Mouse (Mus musculus): Measurements from ENCODE around the gene Edar.

Gene Edar

GRCm38 (mm10) chr10:58601946-58602345 lies 73.5 kb downstream of the Edar start:
- DNase-seq (ENCODE audit: low spot score in 2 of 2), result no peak

GRCm38 (mm10) chr10:58601431-58601901 lies 74.0 kb downstream of the Edar start:
- no peak for DNase-seq (ENCODE audit: low spot score in 2 of 2)

GRCm38 (mm10) chr10:58600983-58601382 lies 74.5 kb downstream of the Edar start:
- DNase-seq (ENCODE audit: low spot score in 2 of 2), result no peak

DNA sequence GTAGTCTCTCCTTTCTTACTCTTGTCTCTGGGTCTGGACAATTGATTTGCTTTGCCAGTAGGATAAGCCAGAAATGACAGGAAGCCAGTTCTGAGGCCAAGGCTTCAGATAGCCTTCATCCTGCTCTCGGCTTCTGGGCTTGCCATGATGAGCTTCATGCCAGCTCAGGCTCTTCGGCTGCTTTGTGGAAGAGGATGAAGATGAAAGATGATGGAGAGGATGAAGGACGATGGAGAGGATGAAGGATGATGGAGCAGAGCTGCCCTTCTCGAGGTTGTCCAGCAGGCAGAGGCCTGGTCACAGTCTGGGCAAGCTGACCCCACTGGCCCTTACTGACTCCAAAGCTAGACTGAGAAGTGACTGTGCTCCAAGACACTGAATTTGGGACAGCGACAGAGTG lies 75.3 kb downstream of the Edar start:
- no peak for DNase-seq (ENCODE audit: low spot score in 2 of 2)

DNA sequence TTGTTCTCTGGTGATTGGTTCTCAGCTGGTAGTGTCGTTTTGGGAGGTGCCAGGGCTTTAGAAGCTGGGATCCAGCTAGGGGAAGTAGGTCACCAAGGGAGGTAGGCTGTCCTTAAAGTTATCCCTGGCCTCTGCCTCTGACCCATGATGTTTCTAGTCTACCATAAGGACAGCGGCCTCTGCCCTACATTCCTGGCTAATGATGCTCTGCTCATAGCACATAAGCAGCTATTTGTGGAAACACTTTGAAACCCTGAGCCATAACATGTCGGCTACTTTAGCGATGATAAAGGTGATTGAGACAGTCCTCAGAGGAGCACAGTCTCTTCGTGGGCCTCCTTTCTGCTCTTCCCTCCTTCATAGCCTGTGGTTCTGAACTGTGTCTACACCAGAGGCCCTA lies 79.6 kb downstream of the Edar start:
- no peak for DNase-seq (ENCODE audit: low spot score in 2 of 2)

GRCm38 (mm10) chr10:58595197-58595596 lies 80.3 kb downstream of the Edar start:
- DNase-seq (ENCODE audit: low spot score in 2 of 2), result no peak

- DNase-seq (ENCODE audit: low spot score in 2 of 2), result no peak
These were observed 81.0 kb downstream of the Edar start for GRCm38 (mm10) chr10:58594486-58594885.

DNA sequence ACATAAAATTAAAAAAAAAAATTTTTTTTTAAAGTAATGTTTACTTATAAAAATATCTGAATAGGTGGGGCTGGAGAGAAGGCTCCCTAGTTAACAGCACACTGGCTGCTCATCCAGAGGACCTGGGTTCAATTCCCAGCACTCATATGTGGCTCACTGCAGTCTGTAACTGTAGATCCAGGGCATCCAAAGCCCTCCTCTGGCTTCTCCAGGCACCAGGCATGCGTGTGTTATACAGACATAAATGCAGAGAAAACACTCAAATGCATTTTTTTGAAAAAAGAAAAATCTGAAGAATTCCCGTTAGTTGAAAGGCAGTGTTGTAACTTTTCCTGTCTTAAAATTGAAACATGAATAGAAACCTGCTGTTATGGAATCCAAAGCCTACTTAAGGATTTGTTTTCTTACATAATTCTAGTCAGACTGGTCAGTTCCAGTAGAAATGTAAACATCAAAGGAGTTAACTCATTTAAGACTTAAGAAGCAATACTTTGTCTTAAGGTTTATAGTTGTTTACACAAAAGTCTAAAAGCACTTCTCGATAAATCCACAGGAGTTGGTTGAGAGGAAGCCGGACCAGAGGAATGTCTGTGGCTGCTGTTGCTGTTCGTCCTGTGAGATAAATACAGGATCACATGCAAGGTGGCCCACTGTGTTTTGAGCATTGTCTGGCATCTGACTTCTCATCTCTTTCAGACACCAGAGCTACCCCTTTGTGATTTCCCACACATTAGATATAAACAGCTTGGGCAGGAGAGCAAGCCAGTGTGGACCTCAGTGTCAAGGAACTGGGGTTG lies 89.8 kb downstream of the Edar start:
- DNase-seq (ENCODE audit: low spot score in 2 of 2), result no peak

DNA sequence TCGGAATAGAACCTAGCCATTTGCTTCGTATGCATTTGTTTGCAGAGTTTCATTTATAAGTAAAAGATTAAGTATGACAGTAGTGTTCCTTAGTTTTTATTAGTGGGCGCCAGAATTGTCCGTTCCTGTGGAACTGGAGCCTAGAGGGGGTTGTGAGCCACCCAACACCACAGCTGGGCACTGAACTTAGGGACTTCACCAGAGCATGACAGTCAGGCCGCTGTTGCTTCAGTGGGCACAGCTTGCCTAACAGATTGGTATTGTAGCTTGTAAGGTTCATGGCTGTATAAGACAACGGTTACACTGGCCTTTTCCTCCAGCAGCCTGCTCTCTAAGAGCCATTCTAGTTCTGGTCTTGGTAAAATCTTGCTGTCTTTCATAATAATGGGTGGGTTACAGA lies 114.9 kb downstream of the Edar start:
- no peak for DNase-seq (ENCODE audit: low spot score in 2 of 2)

- DNase-seq (ENCODE audit: low spot score in 2 of 2), result peak in 1 of 2 experiments; percentile 26
These were observed 115.6 kb downstream of the Edar start for GRCm38 (mm10) chr10:58559901-58560300.

DNA sequence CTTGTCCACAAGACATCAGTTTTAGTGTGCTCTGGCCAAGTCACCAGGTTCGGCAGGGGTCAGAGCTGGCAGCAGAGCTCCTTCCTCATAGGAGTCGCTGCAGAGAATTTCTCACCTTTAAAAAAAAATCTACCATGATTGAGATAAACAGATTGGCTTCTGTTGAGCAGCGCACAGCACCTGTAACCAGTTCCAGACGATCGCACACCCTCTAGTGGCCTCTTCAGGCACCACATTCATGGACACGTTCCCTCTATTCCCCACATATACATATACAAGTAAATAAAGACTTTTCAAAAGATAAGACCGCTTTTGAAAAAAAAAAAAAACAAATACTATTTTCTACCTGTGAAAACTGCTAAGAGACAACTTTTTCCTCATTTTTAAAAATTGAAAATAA lies 116.4 kb downstream of the Edar start:
- DNase-seq (ENCODE audit: low spot score in 2 of 2), result peak; percentile 17 to 38

DNA sequence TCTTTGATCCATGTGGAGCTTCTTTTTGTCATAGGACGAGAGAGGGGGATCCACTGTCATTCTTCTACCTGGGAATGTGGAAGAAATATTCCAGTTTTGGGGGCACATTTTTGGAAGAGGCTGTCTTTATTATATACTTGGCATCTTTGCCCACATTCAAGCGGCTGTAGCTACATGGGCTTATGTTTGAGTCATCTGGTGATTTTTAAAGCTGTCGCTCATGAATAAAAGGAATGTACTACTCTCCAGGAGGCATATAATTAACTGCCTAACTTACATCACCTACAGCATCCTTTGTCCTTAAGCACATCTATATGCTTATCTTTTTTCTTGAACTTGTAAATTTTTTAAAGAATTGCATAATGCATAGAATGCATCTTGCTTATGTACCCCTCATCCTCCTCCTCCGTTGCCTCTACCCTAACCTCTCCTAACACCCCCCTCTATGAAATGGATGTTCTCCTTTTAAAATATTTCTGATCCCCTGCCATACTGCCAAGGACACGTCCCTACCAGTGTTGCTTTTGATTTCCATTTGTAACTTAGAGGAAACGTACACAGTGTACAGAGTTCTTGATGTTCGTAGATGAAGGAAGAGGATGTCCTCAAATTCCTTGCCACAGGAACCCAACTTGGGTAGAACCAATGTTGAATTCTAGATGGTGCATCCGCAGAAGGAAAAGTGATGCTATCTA lies 120.6 kb downstream of the Edar start:
- no peak for DNase-seq (ENCODE audit: low spot score in 2 of 2)
